Mouse (Mus musculus) limb, embryonic 11.5 days (tissue): ENCODE data around the gene Ubl7. TPM values are rescaled to one million over a fixed set of nuclear protein-coding genes. Genes with fewer than 3 reads are reported as not detected.

Experiments
- ATAC-seq: fragments of 200-750 bp; cut with Nextera tagmentation; 2 replicates; pipeline ENCODE4 v1.8.0; 2017; ENCODE audit warnings: low read depth; ENCODE audit not compliant: insufficient number of reproducible peaks, low FRiP score, low TSS enrichment
- DNase-seq: peaks from one replicate; pipeline ENCODE4 v3.0.0-alpha.2; 2015; ENCODE audit warnings: low spot score
- H3K27ac ChIP-seq: fragments of 300-500 bp; sonication (generic); replicated peaks from 2 replicates; pipeline ENCODE4 v1.5.1; 2014; ENCODE audit warnings: low read depth, mild to moderate bottlenecking, low read length
- H3K27me3 ChIP-seq: fragments of 300-500 bp; sonication (generic); 2 replicates; pipeline ENCODE4 v1.6.1; 2014; ENCODE audit warnings: mild to moderate bottlenecking, low read length, mixed read lengths; ENCODE audit not compliant: control insufficient read depth, insufficient read depth
- H3K36me3 ChIP-seq: fragments of 300-500 bp; sonication (generic); 2 replicates; pipeline ENCODE4 v1.6.1; 2014; ENCODE audit warnings: mild to moderate bottlenecking, low read length, moderate library complexity, mixed read lengths; ENCODE audit not compliant: control insufficient read depth, insufficient read depth
- H3K4me1 ChIP-seq: fragments of 300-500 bp; sonication (generic); 2 replicates; pipeline ENCODE4 v1.6.1; 2014; ENCODE audit warnings: low read length, mixed read lengths; ENCODE audit not compliant: control insufficient read depth, insufficient read depth
- H3K4me2 ChIP-seq: fragments of 300-500 bp; sonication (generic); 2 replicates; pipeline ENCODE4 v1.6.1; 2014; ENCODE audit warnings: low read depth, mild to moderate bottlenecking, moderate library complexity; ENCODE audit not compliant: severe bottlenecking
- H3K4me3 ChIP-seq: fragments of 300-500 bp; sonication (generic); 2 replicates; pipeline ENCODE4 v1.5.1; 2014; ENCODE audit warnings: low read depth, low read length
- H3K9ac ChIP-seq: fragments of 300-500 bp; sonication (generic); 2 replicates; pipeline ENCODE4 v1.6.1; 2014; ENCODE audit warnings: mild to moderate bottlenecking, low read length
- H3K9me3 ChIP-seq: fragments of 300-500 bp; sonication (generic); 2 replicates; pipeline ENCODE4 v1.6.1; 2016; ENCODE audit warnings: low read length; ENCODE audit not compliant: control insufficient read depth
- WGBS: fragments of 180-500 bp; shearing (Covaris S2); extraction: QIAGEN DNeasy Blood & Tissue Kit; methylation state at CpG from one replicate; pipeline ENCODE4 v1.1.7; 2014; 5-methylcytosine and 5-hydroxymethylcytosine counted together
- polyA plus RNA-seq: library from polyadenylated mRNA; unstranded; fragments of >200 nt; fragmentation: Nextera tagmentation; extraction: Ambion mirVana; gene quantifications from 2 replicates; pipeline ENCODE4 v1.2.1, GENCODE M21; 2014

Ubl7 gene
- polyA plus RNA-seq, 1 experiment from 2014 or later = 127 TPM

- 84% methylated on average over 4 of the region's 4 CpGs for WGBS
- no peaks in the 10 kb centered on the region for H3K4me1 ChIP-seq
- no peak for ATAC-seq
Observed at GRCm38 (mm10) chr9:57963249-57963997, 52.6 kb downstream of the Ubl7 start.

GRCm38 (mm10) chr9:57963998-57964395 lies 53.2 kb downstream of the Ubl7 start:
- 77% methylated on average over 5 of the region's 5 CpGs for WGBS
- H3K4me1 ChIP-seq = no peaks in the 10 kb centered on the region
- DNase-seq (no peak), ATAC-seq (no peak)
- H3K27ac ChIP-seq = no peak overlapping the region
- H3K4me2 ChIP-seq = no peak overlapping the region
- H3K9me3 ChIP-seq = no peaks in the 10 kb centered on the region
- H3K36me3 ChIP-seq = no peaks in the 10 kb centered on the region
- H3K27me3 ChIP-seq = no peaks in the 10 kb centered on the region
- H3K9ac ChIP-seq = no peak overlapping the region
- no peak overlapping the region for H3K4me3 ChIP-seq

More at GRCm38 (mm10) chr9:57963249-57963997, 52.6 kb downstream of the Ubl7 start:
- H3K4me3 ChIP-seq = no peak overlapping the region
- DNase-seq = no peak
- H3K27ac ChIP-seq = no peak overlapping the region
- no peaks in the 10 kb centered on the region for H3K9me3 ChIP-seq
- H3K9ac ChIP-seq = no peak overlapping the region
- H3K4me2 ChIP-seq = no peak overlapping the region
- no peaks in the 10 kb centered on the region for H3K36me3 ChIP-seq
- H3K27me3 ChIP-seq = no peaks in the 10 kb centered on the region

GRCm38 (mm10) chr9:57964528-57965250 lies 53.9 kb downstream of the Ubl7 start:
- Histone ChIP-seq H3K27me3 (no peaks in the 10 kb centered on the region), H3K9me3 (no peaks in the 10 kb centered on the region), H3K4me1 (no peaks in the 10 kb centered on the region), H3K4me3 (no peak overlapping the region), H3K9ac (no peak overlapping the region), H3K27ac (no peak overlapping the region), H3K36me3 (no peaks in the 10 kb centered on the region), H3K4me2 (no peak overlapping the region)
- DNase-seq (no peak), ATAC-seq (no peak)
- 77% methylated on average over 6 of the region's 6 CpGs for WGBS

- ATAC-seq (no peak), DNase-seq (no peak)
- Histone ChIP-seq H3K9me3 (no peaks in the 10 kb centered on the region), H3K27me3 (no peaks in the 10 kb centered on the region), H3K4me1 (no peaks in the 10 kb centered on the region), H3K9ac (no peak overlapping the region), H3K36me3 (no peaks in the 10 kb centered on the region), H3K4me2 (no peak overlapping the region), H3K4me3 (no peak overlapping the region), H3K27ac (no peak overlapping the region)
- WGBS = 61% methylated on average over 12 of the region's 12 CpGs
Observed at GRCm38 (mm10) chr9:57965281-57966185, 54.8 kb downstream of the Ubl7 start.

GRCm38 (mm10) chr9:57967237-57967960 lies 56.6 kb downstream of the Ubl7 start:
- ATAC-seq = no peak
- no peak overlapping the region for H3K4me3 ChIP-seq
- no peaks in the 10 kb centered on the region for H3K9me3 ChIP-seq
- no peak overlapping the region for H3K9ac ChIP-seq
- H3K36me3 ChIP-seq = no peaks in the 10 kb centered on the region
- 78% methylated on average over 14 of the region's 14 CpGs for WGBS
- H3K27ac ChIP-seq = no peak overlapping the region
- no peak overlapping the region for H3K4me2 ChIP-seq
- H3K27me3 ChIP-seq = no peaks in the 10 kb centered on the region
- no peak for DNase-seq
- peaks cover 6% of the 10 kb centered on the region for H3K4me1 ChIP-seq

- H3K9me3 ChIP-seq = no peaks in the 10 kb centered on the region
- no peak overlapping the region for H3K4me2 ChIP-seq
- H3K27ac ChIP-seq = no peak overlapping the region
- DNase-seq (no peak), ATAC-seq (no peak)
- H3K27me3 ChIP-seq = no peaks in the 10 kb centered on the region
- no peak overlapping the region for H3K9ac ChIP-seq
- no peak overlapping the region for H3K4me3 ChIP-seq
- H3K4me1 ChIP-seq = peaks cover 13% of the 10 kb centered on the region
- H3K36me3 ChIP-seq = no peaks in the 10 kb centered on the region
- 86% methylated on average over 9 of the region's 9 CpGs for WGBS
Observed at GRCm38 (mm10) chr9:57968166-57968771, 57.5 kb downstream of the Ubl7 start.

GRCm38 (mm10) chr9:57968783-57969542 lies 58.2 kb downstream of the Ubl7 start:
- H3K27me3 ChIP-seq = no peaks in the 10 kb centered on the region
- ATAC-seq (no peak), DNase-seq (no peak)
- H3K27ac ChIP-seq = no peak overlapping the region
- H3K4me1 ChIP-seq = peaks cover 15% of the 10 kb centered on the region
- no peak overlapping the region for H3K4me2 ChIP-seq
- WGBS = 91% methylated on average over 8 of the region's 8 CpGs
- H3K36me3 ChIP-seq = no peaks in the 10 kb centered on the region
- no peak overlapping the region for H3K4me3 ChIP-seq
- no peak overlapping the region for H3K9ac ChIP-seq
- H3K9me3 ChIP-seq = no peaks in the 10 kb centered on the region
